Mouse (Mus musculus): ENCODE results near the gene Gcnt2. TPM values are rescaled to one million over a fixed set of nuclear protein-coding genes. Genes with fewer than 3 reads are reported as not detected.

Gene Gcnt2
- polyA plus RNA-seq, 1 experiment = 9.2 TPM

DNA sequence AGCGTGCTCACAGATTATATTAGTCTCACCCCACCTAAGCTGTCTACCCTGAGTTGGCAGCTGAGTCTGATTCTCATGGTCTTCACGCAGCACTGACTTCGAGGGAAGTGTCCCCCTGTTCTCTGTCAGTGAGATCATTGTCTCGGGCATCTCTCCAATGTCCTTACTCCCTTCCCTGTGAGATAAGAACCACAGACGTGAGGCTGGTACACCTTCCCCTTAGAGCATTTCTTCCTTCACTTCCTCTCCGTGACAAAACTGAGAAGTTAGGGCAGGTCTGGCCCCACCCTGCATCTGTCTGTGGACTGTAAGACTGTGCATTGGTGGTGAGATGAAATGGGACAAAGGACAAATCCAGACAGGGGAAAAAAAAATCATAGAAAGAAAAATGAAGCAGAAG, 13.6 kb upstream of the Gcnt2 start:
- TF ChIP-seq POLR2A (IDR thresholded peaks at IDR 0.05; ENCODE audit: low read depth, low read length) = no peak
- no peak for TF ChIP-seq CTCF (conservative IDR thresholded peaks at IDR 0.05; ENCODE audit: insufficient read depth, insufficient read length, low read depth, low read length)
- no peak overlapping the region for H3K27ac ChIP-seq (ENCODE audit: insufficient read depth, low read depth, low read length)
- no peaks in the 10 kb centered on the region for H3K36me3 ChIP-seq (ENCODE audit: control insufficient read depth, insufficient read depth, low read length)
- no peaks in the 10 kb centered on the region for H3K4me1 ChIP-seq (ENCODE audit: control insufficient read depth, insufficient read depth, low read length)
- no peak overlapping the region for H3K4me3 ChIP-seq (ENCODE audit: insufficient read depth, low read depth, low read length)
- WGBS = 48% methylated on average over 6 of the region's 6 CpGs
- DNase-seq = no peak
- no peaks in the 10 kb centered on the region; the same call in 1 of the 2 replicates for H3K27me3 ChIP-seq (replicated peaks; ENCODE audit: control insufficient read depth, insufficient read depth, low read length)

DNA sequence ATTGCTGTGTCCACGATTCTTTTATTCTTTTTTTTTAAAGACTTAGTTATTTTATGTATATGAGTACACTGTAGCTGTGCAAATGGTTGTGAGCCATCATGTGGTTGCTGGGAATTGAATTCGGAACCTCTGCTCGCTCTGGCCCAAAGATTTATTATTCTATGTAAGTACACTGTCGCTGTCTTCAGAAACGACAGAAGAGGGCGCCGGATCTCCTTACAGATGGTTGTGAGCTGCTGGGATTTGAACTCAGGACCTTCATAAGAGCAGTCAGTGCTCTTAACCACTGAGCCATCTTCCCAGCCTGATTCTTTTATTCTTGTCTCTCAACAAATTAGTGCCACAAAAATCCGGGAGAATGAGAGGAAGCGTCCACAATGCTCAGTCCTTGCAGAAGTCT, 13.2 kb upstream of the Gcnt2 start:
- TF ChIP-seq CTCF (conservative IDR thresholded peaks at IDR 0.05; ENCODE audit: insufficient read depth, insufficient read length, low read depth, low read length) (peak; percentile 34), POLR2A (IDR thresholded peaks at IDR 0.05; ENCODE audit: low read depth, low read length) (no peak)
- Histone ChIP-seq H3K4me3 (ENCODE audit: insufficient read depth, low read depth, low read length) (no peak overlapping the region), H3K27ac (ENCODE audit: insufficient read depth, low read depth, low read length) (no peak overlapping the region), H3K36me3 (ENCODE audit: control insufficient read depth, insufficient read depth, low read length) (no peaks in the 10 kb centered on the region), H3K27me3 (replicated peaks; ENCODE audit: control insufficient read depth, insufficient read depth, low read length) (no peaks in the 10 kb centered on the region; the same call in 1 of the 2 replicates), H3K4me1 (ENCODE audit: control insufficient read depth, insufficient read depth, low read length) (no peaks in the 10 kb centered on the region)
- DNase-seq = peak; percentile 38
- 65% methylated on average over 9 of the region's 9 CpGs for WGBS

DNA sequence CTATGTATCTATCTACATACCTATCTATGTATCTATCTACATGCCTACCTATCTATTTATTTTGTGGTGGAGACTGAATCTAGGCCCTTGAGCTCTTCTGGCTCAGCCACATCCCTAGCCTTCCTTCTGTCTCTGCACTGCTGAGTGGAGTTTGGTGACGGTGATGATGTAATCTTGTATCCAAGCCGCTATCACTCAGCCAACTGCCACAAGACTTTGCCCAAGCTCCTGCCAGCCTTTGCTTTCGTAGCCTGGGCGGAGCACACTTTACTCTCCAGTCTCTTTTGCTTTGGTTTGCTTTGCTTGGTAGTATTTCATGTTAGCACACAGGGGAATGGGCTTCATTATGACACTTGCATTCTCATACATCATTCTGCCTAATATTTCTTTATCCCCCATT, 11.7 kb upstream of the Gcnt2 start:
- TF ChIP-seq POLR2A (IDR thresholded peaks at IDR 0.05; ENCODE audit: low read depth, low read length) (no peak), CTCF (conservative IDR thresholded peaks at IDR 0.05; ENCODE audit: insufficient read depth, insufficient read length, low read depth, low read length) (no peak)
- 59% methylated on average over 4 of the region's 4 CpGs for WGBS
- Histone ChIP-seq H3K27ac (ENCODE audit: insufficient read depth, low read depth, low read length) (no peak overlapping the region), H3K4me1 (ENCODE audit: control insufficient read depth, insufficient read depth, low read length) (no peaks in the 10 kb centered on the region; the same call in 1 of the 2 replicates), H3K4me3 (ENCODE audit: insufficient read depth, low read depth, low read length) (no peak overlapping the region), H3K36me3 (ENCODE audit: control insufficient read depth, insufficient read depth, low read length) (no peaks in the 10 kb centered on the region), H3K27me3 (replicated peaks; ENCODE audit: control insufficient read depth, insufficient read depth, low read length) (no peaks in the 10 kb centered on the region)
- DNase-seq = peak; percentile 44

DNA sequence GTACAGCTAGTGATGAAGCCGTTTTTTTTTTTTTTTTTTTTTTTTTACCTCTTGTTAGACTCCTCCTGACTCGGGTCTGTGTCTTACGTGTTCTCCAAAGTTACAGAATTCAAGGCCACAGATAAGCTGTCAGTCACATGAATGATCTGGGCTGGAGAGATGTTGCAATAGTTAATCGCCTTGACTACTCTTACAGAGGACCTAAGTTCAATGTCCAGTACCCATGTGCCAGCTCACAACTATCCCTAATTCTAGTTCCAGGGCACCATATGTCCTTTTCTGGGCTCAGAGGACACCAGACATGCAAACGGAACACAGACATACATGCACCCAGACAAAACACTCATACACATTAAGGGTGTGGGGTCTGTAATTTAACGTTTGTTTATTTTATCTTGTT, 8.9 kb upstream of the Gcnt2 start:
- Histone ChIP-seq H3K27me3 (replicated peaks; ENCODE audit: control insufficient read depth, insufficient read depth, low read length) (no peaks in the 10 kb centered on the region), H3K27ac (ENCODE audit: insufficient read depth, low read depth, low read length) (peak overlapping the region; percentile 43; the same call in 1 of the 2 replicates), H3K36me3 (ENCODE audit: control insufficient read depth, insufficient read depth, low read length) (no peaks in the 10 kb centered on the region), H3K4me1 (ENCODE audit: control insufficient read depth, insufficient read depth, low read length) (peaks cover 6% of the 10 kb centered on the region; the same call in 1 of the 2 replicates), H3K4me3 (ENCODE audit: insufficient read depth, low read depth, low read length) (no peak overlapping the region)
- DNase-seq = peak; percentile 66
- TF ChIP-seq CTCF (conservative IDR thresholded peaks at IDR 0.05; ENCODE audit: insufficient read depth, insufficient read length, low read depth, low read length) = no peak
- TF ChIP-seq POLR2A (IDR thresholded peaks at IDR 0.05; ENCODE audit: low read depth, low read length) = no peak
- WGBS = 65% methylated on average over 6 of the region's 6 CpGs

DNA sequence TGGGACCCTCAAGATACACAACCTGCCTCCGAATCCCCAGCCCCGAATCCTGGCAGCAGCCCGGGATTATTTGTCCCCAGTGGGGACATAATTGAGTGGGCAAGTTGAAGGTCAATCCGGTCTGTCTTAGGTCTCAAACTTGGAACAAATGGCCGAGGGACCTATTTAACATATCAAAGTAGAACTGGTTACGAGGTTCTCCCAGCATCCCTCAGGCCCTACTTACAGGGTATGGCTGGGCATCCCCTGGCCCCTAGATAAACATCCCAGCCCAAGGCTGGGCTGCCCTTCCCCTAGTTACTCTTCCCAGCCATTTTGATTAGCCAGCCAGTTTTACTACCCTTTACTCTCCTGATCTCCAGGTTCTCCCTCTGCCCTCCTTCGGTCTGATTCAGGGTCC, 8.3 kb upstream of the Gcnt2 start:
- Histone ChIP-seq H3K4me3 (ENCODE audit: insufficient read depth, low read depth, low read length) (no peak overlapping the region), H3K27me3 (replicated peaks; ENCODE audit: control insufficient read depth, insufficient read depth, low read length) (no peaks in the 10 kb centered on the region), H3K27ac (ENCODE audit: insufficient read depth, low read depth, low read length) (peak overlapping the region; percentile 43; the same call in 1 of the 2 replicates), H3K4me1 (ENCODE audit: control insufficient read depth, insufficient read depth, low read length) (peaks cover 6% of the 10 kb centered on the region; the same call in 1 of the 2 replicates), H3K36me3 (ENCODE audit: control insufficient read depth, insufficient read depth, low read length) (no peaks in the 10 kb centered on the region)
- 78% methylated on average over 7 of the region's 7 CpGs for WGBS
- DNase-seq = no peak
- no peak for TF ChIP-seq CTCF (conservative IDR thresholded peaks at IDR 0.05; ENCODE audit: insufficient read depth, insufficient read length, low read depth, low read length)
- no peak for TF ChIP-seq POLR2A (IDR thresholded peaks at IDR 0.05; ENCODE audit: low read depth, low read length)

DNA sequence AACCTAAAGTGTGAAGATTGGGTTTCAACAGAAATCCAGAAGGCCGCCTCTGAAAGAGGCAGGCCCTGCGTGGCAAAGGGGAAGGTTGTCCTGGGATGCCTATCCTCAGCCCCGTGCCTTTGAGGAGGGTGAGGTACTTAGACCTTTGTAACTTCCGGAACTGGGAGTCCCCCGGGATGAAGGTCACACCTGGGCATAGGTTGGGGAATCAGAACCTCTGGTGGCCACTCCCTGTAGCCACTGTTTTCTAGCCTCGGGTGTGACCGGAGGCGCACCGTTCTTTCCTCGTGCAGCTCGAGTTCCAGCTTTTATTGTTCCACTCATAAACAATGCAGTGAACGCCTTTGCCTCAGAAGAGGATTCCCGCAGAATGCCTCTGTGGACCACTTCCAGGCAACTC, 7.6 kb upstream of the Gcnt2 start:
- DNase-seq = peak; percentile 79
- Histone ChIP-seq H3K4me3 (ENCODE audit: insufficient read depth, low read depth, low read length) (no peak overlapping the region), H3K36me3 (ENCODE audit: control insufficient read depth, insufficient read depth, low read length) (no peaks in the 10 kb centered on the region), H3K4me1 (ENCODE audit: control insufficient read depth, insufficient read depth, low read length) (peaks cover 9% of the 10 kb centered on the region; the same call in 1 of the 2 replicates), H3K27me3 (replicated peaks; ENCODE audit: control insufficient read depth, insufficient read depth, low read length) (no peaks in the 10 kb centered on the region), H3K27ac (ENCODE audit: insufficient read depth, low read depth, low read length) (peak overlapping the region; percentile 11; the same call in 1 of the 2 replicates)
- no peak for TF ChIP-seq CTCF (conservative IDR thresholded peaks at IDR 0.05; ENCODE audit: insufficient read depth, insufficient read length, low read depth, low read length)
- no peak for TF ChIP-seq POLR2A (IDR thresholded peaks at IDR 0.05; ENCODE audit: low read depth, low read length)
- WGBS = 40% methylated on average over 13 of the region's 13 CpGs

DNA sequence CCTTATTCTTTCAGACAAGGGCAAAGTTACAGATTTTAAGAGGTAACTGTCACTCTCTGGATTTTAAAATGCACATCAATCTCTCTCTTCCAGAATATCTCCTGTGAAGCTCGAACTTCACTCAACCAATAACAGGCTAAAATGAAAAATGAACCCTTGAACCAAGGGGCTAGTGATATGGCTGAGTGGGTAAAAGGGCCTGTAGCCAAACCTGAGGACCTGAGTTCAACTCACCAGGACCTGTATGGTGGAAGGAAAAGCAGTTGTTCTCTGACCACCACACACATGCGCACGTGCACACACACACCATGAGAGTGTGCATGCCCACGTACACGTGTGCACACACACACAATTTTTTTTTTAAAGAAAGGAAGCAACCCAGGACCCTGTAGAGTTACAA, 6.8 kb upstream of the Gcnt2 start:
- Histone ChIP-seq H3K4me3 (ENCODE audit: insufficient read depth, low read depth, low read length) (no peak overlapping the region), H3K36me3 (ENCODE audit: control insufficient read depth, insufficient read depth, low read length) (no peaks in the 10 kb centered on the region), H3K27ac (ENCODE audit: insufficient read depth, low read depth, low read length) (peak overlapping the region; percentile 19; the same call in 1 of the 2 replicates), H3K27me3 (replicated peaks; ENCODE audit: control insufficient read depth, insufficient read depth, low read length) (no peaks in the 10 kb centered on the region), H3K4me1 (ENCODE audit: control insufficient read depth, insufficient read depth, low read length) (peaks cover 13% of the 10 kb centered on the region; the same call in 1 of the 2 replicates)
- DNase-seq = peak; percentile 60
- TF ChIP-seq CTCF (conservative IDR thresholded peaks at IDR 0.05; ENCODE audit: insufficient read depth, insufficient read length, low read depth, low read length) (no peak), POLR2A (IDR thresholded peaks at IDR 0.05; ENCODE audit: low read depth, low read length) (no peak)
- 72% methylated on average over 5 of the region's 5 CpGs for WGBS
